Mouse (Mus musculus) lung, postnatal 14 days (tissue): Measurements from ENCODE around the gene Olfr1298.

Experiments used
- DNase-seq: peaks from one replicate; pipeline ENCODE4 v3.0.0; 2021

Gene Olfr1298

DNA sequence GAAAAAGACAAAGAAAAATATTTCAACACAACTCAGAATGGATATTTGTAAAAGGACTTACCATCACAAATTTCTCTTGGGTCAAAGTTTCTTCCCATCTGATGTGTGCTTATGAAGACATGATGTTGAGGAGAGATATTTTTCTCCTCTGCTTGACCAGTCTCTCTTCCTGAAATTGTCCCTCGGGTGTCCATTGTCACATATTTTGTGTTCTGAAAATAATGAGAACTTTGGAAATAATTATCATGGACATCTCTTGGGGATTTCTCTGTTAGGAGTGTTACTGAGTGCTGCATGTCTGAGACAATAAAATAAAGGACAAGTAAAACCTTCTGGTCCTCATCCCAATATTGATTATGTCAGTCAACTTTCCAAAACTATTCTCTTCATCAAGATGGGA lies at the start of gene Olfr1298:
Gene Olfr1298 (minus strand): TSS at position 101 of the 400 bp plus-strand sequence.
- no peak for DNase-seq

GRCm38 (mm10) chr2:111661119-111661518 lies 12.1 kb upstream of the Olfr1298 start, which contains the start of gene Olfr1299:
Gene Olfr1299 (plus strand): TSS chr2:111661419.
- DNase-seq = no peak

DNA sequence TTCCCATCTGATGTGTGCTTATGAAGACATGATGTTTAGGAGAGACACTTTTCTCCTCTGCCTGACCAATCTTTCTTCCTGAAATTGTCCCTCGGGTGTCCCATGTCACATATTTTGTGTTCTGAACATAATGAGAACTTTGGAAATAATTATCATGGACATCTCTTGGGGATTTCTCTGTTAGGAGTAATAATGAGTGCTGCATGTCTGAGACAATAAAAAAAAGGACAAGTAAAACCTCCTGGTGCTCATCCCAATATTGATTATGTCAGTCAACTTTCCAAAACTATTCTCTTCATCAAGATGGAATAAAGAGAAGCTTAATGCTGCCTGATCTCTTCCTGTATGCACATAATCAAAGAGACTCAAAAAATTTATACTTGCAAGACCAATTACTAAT lies 22.6 kb downstream of the Olfr1298 start, which contains the start of gene Olfr1297:
Gene Olfr1297 (minus strand): TSS at position 101 of the 400 bp plus-strand sequence.
- no peak for DNase-seq
